Comparison of ENCODE assay signal across 8 mouse cellular contexts in the genomic region with DNA sequence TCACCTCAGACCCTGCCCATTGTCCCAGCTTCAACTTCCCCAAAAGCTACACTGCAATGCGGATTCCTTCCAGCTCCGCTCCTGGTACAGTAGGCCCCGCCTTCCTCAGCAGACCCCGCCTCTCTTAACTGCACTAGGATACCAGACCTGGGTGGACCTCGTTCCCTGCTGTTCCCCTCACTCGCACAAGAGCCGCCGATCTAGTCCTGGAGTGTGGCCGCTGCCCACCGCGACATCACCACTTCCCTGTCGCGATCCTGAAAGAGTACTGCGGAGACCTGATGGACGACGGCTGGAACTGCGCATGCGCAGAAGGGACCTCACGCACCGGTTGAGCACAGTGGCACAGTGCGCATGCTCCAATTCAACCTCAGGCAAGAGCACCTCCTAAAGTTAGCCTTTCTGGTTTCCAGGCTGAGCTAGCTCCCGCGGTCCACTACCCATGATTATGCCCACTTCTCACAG. TPM values are rescaled to one million over a fixed set of nuclear protein-coding genes. Genes with fewer than 3 reads are reported as not detected.
A peak's percentile ranks its signal among the peaks of the same experiment; 100 is the strongest.
DNase-seq lines count a peak whose midpoint lies in the region; ATAC-seq and TF ChIP-seq lines count a peak whose summit lies in the region.

TSS of gene Haghl (minus strand) at position 393 of the 465 bp plus-strand sequence.

- peak within 1 kb of the TSS; percentile 88 for H3K27ac ChIP-seq in gastrocnemius, adult 2 months
- H3K27ac ChIP-seq in hindbrain, postnatal 0 days: peak within 1 kb of the TSS; percentile 87
- H3K27ac ChIP-seq in left cerebral cortex, adult 2 months: peak within 1 kb of the TSS; percentile 94

- peak within 1 kb of the TSS; percentile 91 for H3K4me2 ChIP-seq in hindbrain, postnatal 0 days (ENCODE audit: low read depth, low read length)

- peak; percentile 90 for DNase-seq in WW6 (ENCODE audit: low read depth, low spot score)
- DNase-seq in cerebellum, postnatal 4 days (ENCODE audit: low spot score in 2 of 2): peak; percentile 94 to 96
- peak; percentile 96 for DNase-seq in gastrocnemius, adult 2 months
- DNase-seq in hindbrain, postnatal 0 days (ENCODE audit: low spot score): peak; percentile 99
- DNase-seq in left cerebral cortex, adult 2 months (ENCODE audit: extremely low spot score in 1 of 2, low spot score in 2 of 2): peak; percentile 94 to 96
- peak; percentile 98 to 99 for DNase-seq in right cerebral cortex, adult 2 months (ENCODE audit: low spot score in 2 of 2)
- DNase-seq in urinary bladder, postnatal 14 days (ENCODE audit: low spot score): peak; percentile 97

- H3K9ac ChIP-seq in hindbrain, postnatal 0 days (replicated peaks; ENCODE audit: low read length): peak within 1 kb of the TSS; percentile 78

- no peaks in the 10 kb centered on the region for H3K9me3 ChIP-seq in hindbrain, postnatal 0 days (ENCODE audit: low read length)

- peaks cover 25% of the 10 kb centered on the region for H3K36me3 ChIP-seq in hindbrain, postnatal 0 days (ENCODE audit: insufficient read depth, low read length)

- peak within 1 kb of the TSS; percentile 75 for H3K4me3 ChIP-seq in gastrocnemius, adult 2 months
- peak within 1 kb of the TSS; percentile 71 for H3K4me3 ChIP-seq in hindbrain, postnatal 0 days (ENCODE audit: low read length)
- H3K4me3 ChIP-seq in left cerebral cortex, adult 2 months: peak within 1 kb of the TSS; percentile 74

- peak; percentile 19; the same call in 1 of the 2 replicates for TF ChIP-seq CTCF in gastrocnemius, adult 2 months (IDR thresholded peaks at IDR 0.05)
- TF ChIP-seq CTCF in hindbrain, postnatal 0 days (IDR thresholded peaks at IDR 0.05; ENCODE audit: low read depth): peak; percentile 8; the same call in 1 of the 2 replicates
- no peak; the same call in 1 of the 2 replicates for TF ChIP-seq CTCF in left cerebral cortex, adult 2 months (IDR thresholded peaks at IDR 0.05)

- WGBS in hindbrain, postnatal 0 days: under 1% methylated on average over 23 of the region's 23 CpGs

- intact Hi-C loops in gastrocnemius, adult 2 months (cut with DNase I): no loop called here
- intact Hi-C loops in left cerebral cortex, adult 2 months (cut with DNase I): no loop called here

- H3K27me3 ChIP-seq in hindbrain, postnatal 0 days (ENCODE audit: insufficient read depth, low read length): no peaks in the 10 kb centered on the region

- peaks cover 9% of the 10 kb centered on the region for H3K4me1 ChIP-seq in hindbrain, postnatal 0 days (ENCODE audit: insufficient read depth, low read length)

- ATAC-seq in hindbrain, postnatal 0 days: peak; percentile 87
- ATAC-seq in megakaryocyte, adult 5-6 weeks (ENCODE audit: poor library complexity, severe bottlenecking): peak; percentile 94

RNA-seq across cellular contexts. Expression of gene Haghl, which starts in this region (rescaled TPM):
- total RNA-seq in gastrocnemius, adult 2 months (2021): 1 to 10 TPM; 9.0 to 9.1 TPM
- 159 and 171 TPM in 2 replicates for total RNA-seq in hindbrain, postnatal 0 days (2014; rRNA removed)
- polyA plus RNA-seq in hindbrain, postnatal 0 days (2015; fragmentation: Nextera tagmentation; extraction: Ambion mirVana): 219 and 225 TPM in 2 replicates
- total RNA-seq in left cerebral cortex, adult 2 months (2021): 100 to 1,000 TPM; 112 to 123 TPM
- total RNA-seq in megakaryocyte, adult 5-6 weeks (2015): 10.3 and 10.5 TPM in 2 replicates
- 10.7 and 15.9 TPM in 2 replicates for total RNA-seq in megakaryocyte, adult 5-6 weeks (2017)

Comparison
In these comparisons a context has a peak if more than half of its experiments do, and no peak if none do; other contexts are left out.
1. Peak in every context shown above with its lines: DNase-seq, ATAC-seq, H3K4me3 ChIP-seq and H3K27ac ChIP-seq.